Mouse (Mus musculus) ES-Bruce4 (cell line): ENCODE data around the gene Defa36. TPM values are rescaled to one million over a fixed set of nuclear protein-coding genes. Genes with fewer than 3 reads are reported as not detected.
"Not testable (repeated sequence)": the region's sequence is repeated elsewhere in the genome, so short reads cannot be mapped to it uniquely, and the experiment has no call there.

Experiments used
- H3K27ac ChIP-seq: 2 replicates; pipeline ENCODE4 v1.5.1; 2012; ENCODE audit warnings: low read length, inconsistent platforms; ENCODE audit not compliant: insufficient read depth
- H3K27me3 ChIP-seq: 2 replicates; pipeline ENCODE4 v1.6.1; 2012; ENCODE audit warnings: mild to moderate bottlenecking, low read length, inconsistent platforms; ENCODE audit not compliant: control insufficient read depth, poor library complexity, insufficient read depth, severe bottlenecking
- H3K36me3 ChIP-seq: 2 replicates; pipeline ENCODE4 v1.6.1; 2012; ENCODE audit warnings: inconsistent platforms, mild to moderate bottlenecking, low read length, moderate library complexity; ENCODE audit not compliant: control insufficient read depth, poor library complexity, insufficient read depth, severe bottlenecking
- H3K4me1 ChIP-seq: one replicate; pipeline ENCODE4 v1.8.1; 2011; ENCODE audit warnings: low read length; ENCODE audit not compliant: control insufficient read depth, insufficient read depth
- H3K4me3 ChIP-seq: 2 replicates; pipeline ENCODE4 v1.5.1; 2011; ENCODE audit warnings: low read depth, mild to moderate bottlenecking, low read length
- H3K9ac ChIP-seq: 2 replicates; pipeline ENCODE4 v1.6.1; 2012; ENCODE audit warnings: low read depth, mild to moderate bottlenecking, inconsistent platforms; ENCODE audit not compliant: poor library complexity, severe bottlenecking
- H3K9me3 ChIP-seq: replicated peaks from 2 replicates; pipeline ENCODE4 v1.6.1; 2012; ENCODE audit warnings: mild to moderate bottlenecking, low read length, inconsistent platforms; ENCODE audit not compliant: control insufficient read depth, poor library complexity, insufficient read depth, severe bottlenecking
- polyA plus RNA-seq: library from polyadenylated mRNA; stranded (reverse); fragments of >200 nt; gene quantifications from 2 replicates; pipeline ENCODE4 v1.2.4, GENCODE M21; 2011; ENCODE audit warnings: low read depth; ENCODE audit not compliant: missing spikeins, insufficient read depth, insufficient read length

Defa36 gene
- polyA plus RNA-seq = not detected in 2 replicates

- H3K36me3 ChIP-seq, H3K9me3 ChIP-seq, H3K9ac ChIP-seq, H3K27ac ChIP-seq, H3K4me3 ChIP-seq, H3K27me3 ChIP-seq, H3K4me1 ChIP-seq: not testable (repeated sequence)
Measured at GRCm38 (mm10) chr8:21427111-21427510, at the start of gene Defa36. TSS of gene Defa36 (plus strand) at chr8:21427411.

GRCm38 (mm10) chr8:21378215-21378614 lies 49.0 kb upstream of the Defa36 start, which contains the start of gene Defa2:
TSS of gene Defa2 (plus strand) at chr8:21378515.
- not testable (repeated sequence) for H3K27ac ChIP-seq, H3K9ac ChIP-seq, H3K9me3 ChIP-seq, H3K4me1 ChIP-seq, H3K27me3 ChIP-seq, H3K36me3 ChIP-seq, H3K4me3 ChIP-seq

GRCm38 (mm10) chr8:21391511-21391910 lies 35.7 kb upstream of the Defa36 start, which contains the start of gene Defa33:
TSS of gene Defa33 (plus strand) at chr8:21391811.
- not testable (repeated sequence) for H3K4me1 ChIP-seq, H3K27ac ChIP-seq, H3K9ac ChIP-seq, H3K36me3 ChIP-seq, H3K27me3 ChIP-seq, H3K9me3 ChIP-seq, H3K4me3 ChIP-seq

- not testable (repeated sequence) for H3K4me1 ChIP-seq, H3K9ac ChIP-seq, H3K9me3 ChIP-seq, H3K4me3 ChIP-seq, H3K36me3 ChIP-seq, H3K27ac ChIP-seq, H3K27me3 ChIP-seq
Measured at GRCm38 (mm10) chr8:21456460-21456859, 29.2 kb downstream of the Defa36 start, which contains the start of gene Gm7849. TSS of gene Gm7849 (minus strand) at chr8:21456560.

Other genes with a start within 250 kb of the Defa36 start
- not detected in 2 replicates for gene Defa31, start 235.8 kb upstream of the Defa36 start, polyA plus RNA-seq
- not detected in 2 replicates for gene Gm15293, start 225.8 kb upstream of the Defa36 start, polyA plus RNA-seq
- gene Gm15292, start 177.7 kb upstream of the Defa36 start, polyA plus RNA-seq = not detected in 2 replicates
- gene Defa27, start 111.9 kb upstream of the Defa36 start, polyA plus RNA-seq = not detected in 2 replicates
- gene Defa29, start 100.4 kb upstream of the Defa36 start, polyA plus RNA-seq = not detected in 2 replicates
- gene Defa2, start 48.9 kb upstream of the Defa36 start, polyA plus RNA-seq = not detected in 2 replicates
- not detected in 2 replicates for gene Defa33, start 35.6 kb upstream of the Defa36 start, polyA plus RNA-seq
- not detected in 2 replicates for gene Gm7849, start 29.1 kb downstream of the Defa36 start, polyA plus RNA-seq
- gene Defa20, start 81.8 kb downstream of the Defa36 start, polyA plus RNA-seq = not detected in 2 replicates
- not detected in 2 replicates for gene Defa32, start 101.6 kb downstream of the Defa36 start, polyA plus RNA-seq
- not detected in 2 replicates for gene Defa37, start 138.0 kb downstream of the Defa36 start, polyA plus RNA-seq
- not detected in 2 replicates for gene Defa28, start 155.6 kb downstream of the Defa36 start, polyA plus RNA-seq
- not detected in 2 replicates for gene Gm7861, start 167.1 kb downstream of the Defa36 start, polyA plus RNA-seq
- gene Defa26, start 190.8 kb downstream of the Defa36 start, polyA plus RNA-seq = not detected in 2 replicates
- gene Defa17, start 228.4 kb downstream of the Defa36 start, polyA plus RNA-seq = not detected in 2 replicates
- gene Defa34, start 238.4 kb downstream of the Defa36 start, polyA plus RNA-seq = not detected in 2 replicates